Mouse (Mus musculus) ovary, postnatal 14 days (tissue): ENCODE results near the gene Trappc2l.
"Not testable (repeated sequence)": the region's sequence is repeated elsewhere in the genome, so short reads cannot be mapped to it uniquely, and the experiment has no call there.

Experiments
- DNase-seq: peaks from one replicate; pipeline ENCODE4 v3.0.0; 2022; ENCODE audit warnings: low spot score

Trappc2l gene

GRCm38 (mm10) chr8:122625811-122626210 is 14.4 kb downstream of the Trappc2l start:
- no peak for DNase-seq

GRCm38 (mm10) chr8:122626896-122627295 is 15.5 kb downstream of the Trappc2l start:
- no peak for DNase-seq

GRCm38 (mm10) chr8:122629388-122629787 is 17.9 kb downstream of the Trappc2l start:
- no peak for DNase-seq

- no peak for DNase-seq
Observed at GRCm38 (mm10) chr8:122630696-122631095, 19.3 kb downstream of the Trappc2l start.

- not testable (repeated sequence) for DNase-seq
Observed at GRCm38 (mm10) chr8:122632134-122632533, 20.7 kb downstream of the Trappc2l start.

GRCm38 (mm10) chr8:122633205-122633604 is 21.8 kb downstream of the Trappc2l start:
- no peak for DNase-seq

GRCm38 (mm10) chr8:122635878-122636802 is 24.7 kb downstream of the Trappc2l start:
- no peak for DNase-seq

GRCm38 (mm10) chr8:122636803-122637175 is 25.3 kb downstream of the Trappc2l start:
- no peak for DNase-seq

GRCm38 (mm10) chr8:122637230-122637629 is 25.8 kb downstream of the Trappc2l start:
- no peak for DNase-seq

- no peak for DNase-seq
Observed at GRCm38 (mm10) chr8:122638601-122639000, 27.2 kb downstream of the Trappc2l start.

- DNase-seq, result peak; percentile 46
Observed at GRCm38 (mm10) chr8:122639521-122640248, 28.2 kb downstream of the Trappc2l start.

GRCm38 (mm10) chr8:122640825-122641224 is 29.4 kb downstream of the Trappc2l start:
- no peak for DNase-seq

GRCm38 (mm10) chr8:122641406-122641805 is 30.0 kb downstream of the Trappc2l start:
- DNase-seq, result no peak

- peak; percentile 31 for DNase-seq
Observed at GRCm38 (mm10) chr8:122642071-122642470, 30.6 kb downstream of the Trappc2l start.

GRCm38 (mm10) chr8:122644175-122644954 is 32.9 kb downstream of the Trappc2l start:
- DNase-seq, result no peak

GRCm38 (mm10) chr8:122646337-122646736 is 34.9 kb downstream of the Trappc2l start:
- DNase-seq, result no peak

GRCm38 (mm10) chr8:122648192-122648970 is 36.9 kb downstream of the Trappc2l start:
- DNase-seq, result no peak

GRCm38 (mm10) chr8:122651326-122651921 is 40.0 kb downstream of the Trappc2l start:
- DNase-seq, result no peak

GRCm38 (mm10) chr8:122652643-122653042 is 41.2 kb downstream of the Trappc2l start:
- no peak for DNase-seq

- DNase-seq, result no peak
Observed at GRCm38 (mm10) chr8:122654768-122655167, 43.3 kb downstream of the Trappc2l start.
